Comparison of ENCODE assay signal across 9 mouse cellular contexts in genomic region chr16:22719304-22719703, GRCm38 (mm10).
DNase-seq lines count a peak whose midpoint lies in the region; ATAC-seq and TF ChIP-seq lines count a peak whose summit lies in the region.
"Had no signal": no experiment of that assay in that cellular context is flagged by ENCODE, and none has a peak within 500 bp of the region (broad histone marks: within the 10 kb centered on the region; RNA-seq: fewer than 3 reads in every experiment).

No protein-coding gene starts in this region.

- no peak overlapping the region for H3K27ac ChIP-seq in hindbrain, embryonic 11.5 days (ENCODE audit: low read depth, low read length)
- H3K27ac ChIP-seq in hindbrain, embryonic 16.5 days (ENCODE audit: low read depth, low read length) = no peak overlapping the region
- H3K27ac ChIP-seq in testis, adult 2 months (ENCODE audit: control insufficient read depth, insufficient read depth, low read depth, low read length) = no peak overlapping the region
- H3K27ac ChIP-seq: heart, embryonic 13.5 days had no signal

- H3K9ac ChIP-seq in hindbrain, embryonic 11.5 days (ENCODE audit: low read depth, low read length) = no peak overlapping the region
- no peak overlapping the region for H3K9ac ChIP-seq in hindbrain, embryonic 16.5 days (ENCODE audit: low read depth, low read length)
- H3K9ac ChIP-seq: heart, embryonic 13.5 days had no signal

- TF ChIP-seq POLR2A in testis, adult 2 months (IDR thresholded peaks at IDR 0.05; ENCODE audit: control insufficient read depth, low read depth, low read length) = no peak

- WGBS in hindbrain, embryonic 11.5 days = 50% methylated on average over 7 of the region's 7 CpGs
- 55% methylated on average over 7 of the region's 7 CpGs for WGBS in hindbrain, embryonic 16.5 days

- H3K27me3 ChIP-seq in hindbrain, embryonic 11.5 days (ENCODE audit: control insufficient read depth, insufficient read depth, low read length) = no peaks in the 10 kb centered on the region
- H3K27me3 ChIP-seq in hindbrain, embryonic 16.5 days (replicated peaks; ENCODE audit: control insufficient read depth, insufficient read depth, low read length) = no peaks in the 10 kb centered on the region
- H3K27me3 ChIP-seq in testis, adult 2 months (ENCODE audit: control insufficient read depth, insufficient read depth, low read length) = no peaks in the 10 kb centered on the region
- H3K27me3 ChIP-seq: heart, embryonic 13.5 days had no signal

- no peak for ATAC-seq in hindbrain, embryonic 11.5 days (ENCODE audit: low FRiP score)
- no peak for ATAC-seq in hindbrain, embryonic 16.5 days

- no peak overlapping the region for H3K4me2 ChIP-seq in hindbrain, embryonic 11.5 days (replicated peaks; ENCODE audit: low read depth, low read length)
- no peak overlapping the region for H3K4me2 ChIP-seq in hindbrain, embryonic 16.5 days (ENCODE audit: low read length)
- H3K4me2 ChIP-seq: heart, embryonic 13.5 days had no signal

- H3K9me3 ChIP-seq in hindbrain, embryonic 11.5 days (ENCODE audit: control insufficient read depth, low read length) = no peaks in the 10 kb centered on the region
- no peaks in the 10 kb centered on the region for H3K9me3 ChIP-seq in hindbrain, embryonic 16.5 days (ENCODE audit: control insufficient read depth, low read length)
- H3K9me3 ChIP-seq: heart, embryonic 13.5 days had no signal

- TF ChIP-seq CTCF in testis, adult 2 months (IDR thresholded peaks at IDR 0.05; ENCODE audit: control insufficient read depth, insufficient read depth, insufficient replicate concordance, low read depth, low read length) = peak; percentile 22; the same call in 1 of the 2 replicates

- no peaks in the 10 kb centered on the region for H3K36me3 ChIP-seq in hindbrain, embryonic 11.5 days (ENCODE audit: control insufficient read depth, insufficient read depth, low read length)
- H3K36me3 ChIP-seq in hindbrain, embryonic 16.5 days (ENCODE audit: control insufficient read depth, insufficient read depth, low read length) = no peaks in the 10 kb centered on the region
- H3K36me3 ChIP-seq in testis, adult 2 months (ENCODE audit: control insufficient read depth, insufficient read depth, low read length) = no peaks in the 10 kb centered on the region
- H3K36me3 ChIP-seq: heart, embryonic 13.5 days had no signal

- H3K4me3 ChIP-seq in hindbrain, embryonic 11.5 days (ENCODE audit: low read depth, low read length) = no peak overlapping the region
- H3K4me3 ChIP-seq in hindbrain, embryonic 16.5 days (ENCODE audit: low read length) = no peak overlapping the region
- H3K4me3 ChIP-seq in testis, adult 2 months (ENCODE audit: control insufficient read depth, low read depth, low read length) = no peak overlapping the region
- H3K4me3 ChIP-seq: heart, embryonic 13.5 days had no signal

- DNase-seq in hindbrain, embryonic 11.5 days (ENCODE audit: low spot score) = peak; percentile 43
- DNase-seq in testis, postnatal 14 days (ENCODE audit: low spot score) = no peak
- peak; percentile 31 for DNase-seq in embryo, embryonic 10.5 days (ENCODE audit: low spot score)
- DNase-seq in thymus, postnatal 25 days = peak; percentile 20
- DNase-seq in natural killer cell, adult 2 months (ENCODE audit: low spot score in 2 of 2) = no peak
- no peak for DNase-seq in Muller cell, postnatal 12 days (ENCODE audit: inconsistent ontology term)

- H3K4me1 ChIP-seq in hindbrain, embryonic 11.5 days (replicated peaks; ENCODE audit: control insufficient read depth, insufficient read depth, low read length) = no peaks in the 10 kb centered on the region
- no peaks in the 10 kb centered on the region for H3K4me1 ChIP-seq in hindbrain, embryonic 16.5 days (ENCODE audit: control insufficient read depth, insufficient read depth, low read depth, low read length)
- H3K4me1 ChIP-seq in testis, adult 2 months (ENCODE audit: control insufficient read depth, insufficient read depth, low read length) = no peaks in the 10 kb centered on the region

Comparison
In these comparisons a context has a peak if more than half of its experiments do, and no peak if none do; other contexts are left out.
1. DNase-seq: peak in hindbrain, embryonic 11.5 days (single experiment), embryo, embryonic 10.5 days (single experiment) and thymus, postnatal 25 days (single experiment); none in testis, postnatal 14 days (single experiment), natural killer cell, adult 2 months (0 of 2) and Muller cell, postnatal 12 days (single experiment).